Mouse (Mus musculus) hindlimb bud, embryonic 11.5 days (tissue): Measurements from ENCODE around the gene Zfp319.
A peak's percentile ranks its signal among the peaks of the same experiment; 100 is the strongest.
"Not testable (repeated sequence)": the region's sequence is repeated elsewhere in the genome, so short reads cannot be mapped to it uniquely, and the experiment has no call there.

Experiments
- DNase-seq: peaks from one replicate; pipeline ENCODE4 v3.0.0-alpha.2; 2012; ENCODE audit warnings: low read depth, low spot score; ENCODE audit errors: extremely low spot score

Zfp319 gene

DNA sequence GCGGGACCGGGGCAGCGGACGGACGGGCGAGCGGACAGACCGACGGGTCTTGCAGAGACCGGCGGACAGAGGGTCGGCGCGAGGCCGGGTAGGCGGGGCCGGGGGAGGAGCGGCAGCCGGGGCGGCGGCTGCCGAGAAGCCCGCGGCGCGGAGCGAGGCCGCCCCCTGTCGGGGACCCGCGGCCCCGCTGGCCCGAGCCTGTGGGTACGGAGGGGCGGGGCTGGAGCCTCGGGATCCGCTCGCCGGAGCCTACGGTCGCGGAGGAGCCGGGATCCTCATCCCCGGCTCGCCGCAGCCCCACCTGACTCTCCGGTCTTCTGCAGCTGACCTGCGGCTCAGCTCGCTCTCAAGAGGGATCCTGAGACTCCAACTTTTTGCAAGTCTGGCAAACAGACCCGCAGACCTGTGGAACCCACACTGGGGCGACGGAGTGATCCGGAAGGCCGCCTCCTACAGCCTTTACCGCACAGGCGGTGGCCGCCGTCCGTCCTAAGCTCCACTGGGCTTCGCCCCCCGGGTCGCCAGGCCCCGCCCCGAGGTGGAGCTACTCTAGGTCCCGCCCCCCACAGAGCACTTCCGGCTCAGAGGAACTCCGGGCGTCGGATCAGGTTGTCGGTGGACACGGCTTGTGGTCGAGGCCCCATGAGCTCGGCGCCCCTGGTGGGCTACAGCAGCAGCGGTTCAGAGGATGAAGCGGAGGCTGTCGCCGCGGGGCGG lies at the start of gene Zfp319, which contains the start of gene Usb1:
Zfp319 (minus strand) TSS at position 231 of the 717 bp plus-strand sequence.
Usb1 (plus strand) TSS at position 565 of the 717 bp plus-strand sequence.
- DNase-seq, result peak; percentile 70

DNA sequence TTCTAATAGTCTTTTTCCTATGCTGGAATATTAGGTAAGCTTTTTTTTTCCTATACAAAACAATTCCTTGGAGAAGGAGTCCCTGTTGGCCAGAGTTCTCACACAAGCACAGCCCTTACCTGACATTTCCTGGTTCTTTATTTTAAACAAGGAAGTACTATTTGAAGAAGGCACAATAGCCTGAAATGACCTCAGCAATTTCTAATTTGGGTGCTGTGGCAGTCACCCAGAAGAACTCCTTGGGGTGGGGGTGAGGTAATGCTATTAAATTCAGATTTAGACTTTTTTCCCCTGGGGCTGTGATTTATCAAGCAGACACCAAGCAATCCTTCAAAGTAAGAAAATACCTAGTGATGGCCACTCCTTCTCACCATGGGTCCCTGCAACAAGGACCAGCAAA lies 49.2 kb upstream of the Zfp319 start:
- DNase-seq, result no peak

DNA sequence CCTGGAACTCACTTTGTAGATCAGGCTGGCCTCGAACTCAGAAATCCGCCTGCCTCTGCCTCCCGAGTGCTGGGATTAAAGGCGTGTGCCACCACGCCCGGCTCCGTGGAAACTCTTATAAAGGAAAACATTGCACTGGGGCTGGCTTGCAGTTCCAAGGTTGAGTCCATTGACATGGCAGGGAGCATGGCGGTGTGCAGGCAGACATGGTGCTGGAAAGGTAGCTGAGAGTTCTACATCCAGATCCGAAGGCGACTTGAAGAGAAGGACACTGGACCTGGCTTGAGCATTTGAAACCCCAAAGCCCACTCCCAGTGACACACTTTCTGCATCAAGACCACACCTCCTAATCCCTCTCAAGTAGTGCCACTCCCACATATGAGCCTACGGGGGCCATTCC lies 47.2 kb upstream of the Zfp319 start:
- not testable (repeated sequence) for DNase-seq

DNA sequence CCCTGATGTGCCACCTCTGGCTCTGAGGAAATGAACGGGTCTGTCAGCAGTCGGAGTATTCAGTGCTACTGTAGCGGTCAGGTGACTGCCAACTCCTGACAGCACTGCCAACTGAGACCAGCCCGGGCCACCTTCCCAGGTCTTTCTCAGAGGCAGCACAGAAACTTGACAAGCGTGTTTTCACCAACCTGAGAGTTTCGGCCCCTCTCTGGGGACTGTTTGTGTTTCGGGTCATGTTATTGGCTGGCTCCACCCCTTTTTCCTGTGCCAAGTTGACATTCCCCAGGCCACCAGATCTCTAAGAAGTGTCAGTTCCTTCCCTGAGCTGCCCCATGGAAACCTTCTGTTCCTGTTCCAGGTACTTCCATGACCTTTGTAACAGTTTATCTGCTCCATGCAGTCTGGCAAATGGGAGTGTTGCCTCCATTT lies 46.1 kb upstream of the Zfp319 start:
- no peak for DNase-seq

DNA sequence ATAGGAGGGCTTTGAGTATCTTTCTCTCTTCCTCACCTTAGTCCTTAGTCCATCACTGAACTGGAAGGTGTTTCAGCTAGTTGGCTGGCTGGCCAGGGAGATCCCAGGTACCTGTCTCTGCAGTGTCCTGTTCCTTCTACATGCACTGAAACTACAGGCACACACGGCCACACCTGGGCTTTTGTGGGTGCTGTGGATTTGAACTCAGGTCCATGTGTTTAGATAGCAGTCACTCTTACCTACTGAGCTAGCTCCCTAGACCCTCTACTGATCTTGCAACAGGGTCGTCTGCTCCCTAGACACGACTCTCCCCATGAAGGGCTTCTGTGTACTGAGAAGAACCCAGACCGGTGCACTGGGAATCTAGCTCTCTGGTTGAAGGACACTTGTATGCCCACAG lies 45.4 kb upstream of the Zfp319 start:
- DNase-seq, result no peak

DNA sequence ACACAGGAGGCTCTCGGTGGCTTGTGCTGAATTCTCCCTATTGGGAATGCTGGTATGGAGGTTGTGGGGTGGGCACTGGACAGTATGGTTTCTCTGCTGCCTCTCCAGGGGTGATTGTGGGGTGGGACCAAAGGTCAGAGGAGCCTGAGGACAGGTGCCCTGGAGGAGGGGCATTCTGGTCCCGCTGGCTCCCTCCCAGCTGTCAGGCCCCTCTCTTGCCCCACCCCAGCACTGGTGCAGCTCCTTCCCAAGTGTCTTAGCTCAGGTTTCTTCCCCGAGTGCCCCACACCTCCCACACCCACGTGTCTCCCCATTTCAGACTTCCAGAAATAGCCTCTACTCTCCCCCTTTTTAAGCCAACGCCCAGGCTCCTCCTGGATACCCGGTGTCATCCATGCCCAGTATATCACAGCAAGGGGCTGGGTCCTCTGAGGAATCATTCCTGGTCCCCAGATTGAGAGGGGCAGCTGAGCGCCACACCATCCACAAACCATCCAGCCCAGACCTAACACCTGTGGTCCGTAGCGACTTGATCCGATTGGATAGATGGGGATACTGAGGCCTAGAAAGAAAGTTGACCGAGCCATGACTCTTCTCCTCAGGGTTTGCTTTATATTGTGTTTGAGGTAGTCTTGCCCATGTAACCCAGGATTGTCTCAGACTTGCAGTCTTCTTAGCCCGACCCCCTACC lies 44.7 kb upstream of the Zfp319 start:
- no peak for DNase-seq

DNA sequence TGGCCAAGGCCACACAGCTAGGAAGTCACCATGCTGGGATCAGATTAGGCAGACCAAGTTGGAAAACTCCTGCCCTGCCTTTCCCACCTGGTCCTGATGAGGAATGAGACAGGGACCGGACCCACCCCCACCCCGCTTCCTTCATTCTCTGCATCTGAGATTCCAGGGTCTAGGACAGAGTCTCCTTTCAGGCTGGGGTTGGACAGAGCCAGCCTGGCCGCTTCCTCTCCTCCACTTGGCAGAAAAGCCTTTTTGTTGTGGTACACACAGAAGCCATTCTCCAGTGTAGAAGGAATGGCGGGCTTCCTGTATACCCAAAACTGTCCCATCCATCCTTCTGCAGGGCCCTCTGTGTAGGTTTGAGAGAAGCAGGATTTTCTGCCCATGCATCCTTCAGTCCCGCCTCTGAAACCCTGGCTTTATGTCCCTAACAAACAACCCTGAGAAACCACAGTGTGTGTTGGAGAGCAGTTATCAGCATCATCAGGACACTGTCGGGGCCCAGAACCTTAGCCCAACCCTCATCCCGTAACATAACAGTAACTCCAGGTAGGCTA lies 43.7 kb upstream of the Zfp319 start:
- DNase-seq, result no peak

DNA sequence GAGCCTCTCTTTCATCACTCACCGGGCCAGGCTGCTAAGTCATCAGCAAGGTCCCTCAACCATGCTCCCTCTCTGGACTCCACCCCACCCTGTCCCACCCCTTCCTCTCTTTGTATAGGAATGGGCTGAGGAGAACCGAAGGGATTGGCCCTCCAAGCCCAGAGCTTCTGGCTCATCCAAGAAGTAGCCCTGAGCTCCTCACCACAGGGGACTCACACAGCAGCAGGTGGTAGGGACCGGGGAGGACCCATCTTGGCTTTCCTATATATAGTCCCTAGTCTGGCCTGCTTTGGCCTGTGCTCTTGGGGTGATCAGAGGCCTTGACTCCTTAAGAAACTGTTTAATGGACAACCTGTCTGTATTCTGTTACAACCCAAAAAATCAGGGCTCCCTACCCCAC lies 42.7 kb upstream of the Zfp319 start:
- DNase-seq, result no peak

DNA sequence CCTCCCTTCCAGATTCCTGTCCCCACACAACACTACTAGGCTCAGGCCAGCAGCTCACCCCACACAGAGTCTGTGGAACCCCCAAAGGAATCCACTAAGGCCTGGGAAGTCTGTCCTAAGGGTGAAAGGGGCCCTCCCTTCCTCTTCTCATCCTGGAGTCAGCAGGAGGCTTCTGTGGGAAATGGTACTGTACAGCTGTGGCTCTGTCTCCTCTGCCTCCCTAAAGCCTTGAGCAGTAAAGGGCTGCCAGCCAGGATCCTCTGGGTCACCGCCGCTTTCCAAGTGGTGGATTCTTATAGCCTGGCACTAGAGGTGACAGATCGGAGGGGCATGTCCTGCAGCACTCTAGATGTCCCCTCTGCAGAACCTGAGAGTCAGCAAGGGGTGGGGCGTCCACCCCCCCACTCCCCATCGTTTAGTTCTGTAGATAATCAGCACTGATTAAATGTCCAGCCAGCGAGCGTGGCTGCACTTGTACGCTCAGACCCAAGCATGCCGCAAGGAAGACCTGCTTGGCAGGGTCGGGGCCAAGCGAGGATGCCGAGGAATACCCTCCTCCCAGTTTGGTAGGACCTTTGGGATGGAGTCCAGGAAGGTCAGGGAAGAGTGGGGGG lies 41.7 kb upstream of the Zfp319 start:
- DNase-seq, result no peak

DNA sequence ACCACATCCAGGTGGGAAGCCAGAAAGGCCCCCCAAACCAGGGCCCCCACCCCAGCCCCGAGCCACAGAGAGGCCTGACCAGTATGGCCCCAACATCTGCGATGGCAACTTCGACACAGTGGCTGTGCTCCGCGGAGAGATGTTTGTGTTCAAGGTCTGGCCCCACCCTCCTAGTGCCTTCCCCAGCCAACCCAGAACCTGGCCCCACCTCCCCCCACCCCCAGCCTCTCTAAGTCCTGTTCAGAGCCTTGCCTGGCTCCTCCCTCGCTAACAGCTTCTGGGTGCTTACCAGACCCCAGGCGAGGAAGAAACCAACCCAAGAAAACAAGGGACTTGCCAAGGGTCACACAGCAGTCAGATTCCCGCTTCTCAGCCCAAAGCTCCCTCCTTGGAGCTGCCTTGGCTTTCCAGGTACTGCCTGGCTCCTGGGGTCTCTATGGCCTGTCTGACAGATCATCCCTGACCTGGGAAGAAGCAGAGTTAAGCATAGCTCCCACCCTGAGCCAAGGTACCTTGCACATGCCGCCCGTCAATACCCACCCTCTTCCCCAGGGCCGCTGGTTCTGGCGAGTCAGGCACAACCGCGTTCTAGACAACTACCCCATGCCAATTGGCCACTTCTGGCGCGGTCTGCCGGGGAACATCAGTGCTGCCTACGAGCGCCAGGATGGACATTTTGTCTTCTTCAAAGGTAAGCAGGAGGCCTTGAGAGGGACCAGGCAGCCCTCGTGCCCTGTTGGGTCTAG lies 38.0 kb upstream of the Zfp319 start:
- DNase-seq, result no peak

DNA sequence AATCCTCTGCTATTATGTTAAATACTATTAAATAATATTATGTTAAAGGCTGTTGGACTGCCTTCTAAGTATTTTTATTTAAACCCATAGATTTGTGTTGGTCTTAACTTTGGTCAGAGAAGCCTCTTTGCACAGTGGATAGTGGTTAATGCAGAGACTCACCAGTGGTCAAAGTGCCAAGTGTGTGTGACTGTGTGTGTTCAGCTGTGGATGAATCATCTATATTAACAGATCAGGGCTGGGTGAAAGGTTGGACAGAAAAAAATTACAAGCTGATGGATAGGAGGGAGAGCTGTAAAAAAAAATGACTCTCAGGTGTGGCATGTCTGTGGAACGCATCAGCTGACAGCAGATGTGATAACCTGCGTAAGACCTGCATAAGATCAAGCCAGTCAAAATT lies 32.1 kb upstream of the Zfp319 start:
- no peak for DNase-seq

DNA sequence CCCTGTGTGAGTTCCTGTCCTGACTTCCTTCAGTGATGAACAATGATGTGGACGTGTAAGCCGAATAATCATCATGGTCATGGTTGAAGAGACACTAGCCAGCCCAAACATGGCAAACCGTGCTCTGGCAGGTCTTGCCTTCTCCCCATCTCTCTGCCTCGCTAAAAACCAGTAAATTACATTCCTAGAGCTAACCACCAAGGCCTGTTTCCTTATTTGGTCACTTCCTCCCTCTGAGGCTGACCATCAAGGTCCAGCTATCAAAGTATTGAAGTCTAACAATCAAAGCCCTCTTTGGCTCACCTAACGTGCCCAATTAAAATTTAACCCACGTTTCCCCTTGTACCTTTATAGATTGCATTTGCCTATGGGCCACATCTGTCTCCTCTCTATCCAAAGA lies 30.5 kb upstream of the Zfp319 start:
- DNase-seq, result no peak

DNA sequence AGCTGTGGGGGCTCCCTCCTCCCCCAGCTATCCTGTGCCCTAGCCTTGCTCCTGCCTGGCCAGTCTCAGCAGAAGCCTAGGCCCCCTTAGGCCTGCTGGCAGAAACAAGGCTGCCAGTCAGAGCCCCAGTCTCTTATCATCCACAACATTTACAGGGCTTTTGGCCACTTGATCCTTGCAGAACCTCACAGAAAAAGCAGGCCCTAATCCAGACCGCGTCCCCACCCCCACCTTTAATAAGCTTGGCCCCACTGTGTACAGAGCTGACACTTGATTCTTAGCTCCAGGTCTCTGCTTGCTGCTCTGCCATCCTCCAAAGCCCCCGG lies 29.2 kb upstream of the Zfp319 start:
- DNase-seq, result no peak

DNA sequence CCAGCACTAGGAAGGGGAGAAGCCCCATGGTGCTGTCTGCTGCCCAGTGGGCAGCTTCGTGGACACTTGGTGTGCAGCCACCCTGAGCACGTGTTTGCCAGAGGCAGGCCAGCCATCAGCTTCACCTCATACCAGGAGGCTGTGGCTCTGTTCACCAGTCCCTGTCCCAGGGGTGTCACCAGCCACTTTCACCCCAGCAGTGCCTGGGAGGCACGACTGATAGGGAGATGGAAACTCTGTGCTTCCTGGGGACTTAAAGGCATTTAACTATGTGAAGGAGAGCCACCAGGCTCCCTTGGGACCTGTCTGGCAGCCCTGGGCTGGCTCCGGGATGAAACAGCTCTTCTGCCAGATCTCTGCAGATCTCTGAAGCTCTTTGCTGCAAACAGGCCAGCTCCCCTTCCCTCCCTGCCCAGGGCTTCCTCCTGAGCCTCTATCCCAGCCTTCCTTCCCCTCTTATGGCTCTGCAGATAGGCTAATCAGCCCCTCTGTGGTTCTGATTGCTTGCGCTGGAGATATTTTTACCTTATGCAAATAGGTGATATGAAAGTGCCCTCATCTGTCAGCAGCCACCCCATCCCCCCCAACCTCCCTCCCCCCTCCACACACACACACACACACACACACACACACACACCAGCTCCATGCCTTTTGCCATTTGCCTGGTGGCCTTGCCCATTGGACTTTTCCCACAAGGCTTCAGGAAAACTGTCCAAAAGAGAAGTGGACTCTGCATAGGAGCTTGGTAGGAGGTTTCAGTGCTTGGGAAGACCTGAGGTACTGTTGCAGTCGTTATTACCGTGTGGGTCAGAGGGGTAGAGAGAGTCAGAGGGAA lies 28.6 kb upstream of the Zfp319 start:
- no peak for DNase-seq

DNA sequence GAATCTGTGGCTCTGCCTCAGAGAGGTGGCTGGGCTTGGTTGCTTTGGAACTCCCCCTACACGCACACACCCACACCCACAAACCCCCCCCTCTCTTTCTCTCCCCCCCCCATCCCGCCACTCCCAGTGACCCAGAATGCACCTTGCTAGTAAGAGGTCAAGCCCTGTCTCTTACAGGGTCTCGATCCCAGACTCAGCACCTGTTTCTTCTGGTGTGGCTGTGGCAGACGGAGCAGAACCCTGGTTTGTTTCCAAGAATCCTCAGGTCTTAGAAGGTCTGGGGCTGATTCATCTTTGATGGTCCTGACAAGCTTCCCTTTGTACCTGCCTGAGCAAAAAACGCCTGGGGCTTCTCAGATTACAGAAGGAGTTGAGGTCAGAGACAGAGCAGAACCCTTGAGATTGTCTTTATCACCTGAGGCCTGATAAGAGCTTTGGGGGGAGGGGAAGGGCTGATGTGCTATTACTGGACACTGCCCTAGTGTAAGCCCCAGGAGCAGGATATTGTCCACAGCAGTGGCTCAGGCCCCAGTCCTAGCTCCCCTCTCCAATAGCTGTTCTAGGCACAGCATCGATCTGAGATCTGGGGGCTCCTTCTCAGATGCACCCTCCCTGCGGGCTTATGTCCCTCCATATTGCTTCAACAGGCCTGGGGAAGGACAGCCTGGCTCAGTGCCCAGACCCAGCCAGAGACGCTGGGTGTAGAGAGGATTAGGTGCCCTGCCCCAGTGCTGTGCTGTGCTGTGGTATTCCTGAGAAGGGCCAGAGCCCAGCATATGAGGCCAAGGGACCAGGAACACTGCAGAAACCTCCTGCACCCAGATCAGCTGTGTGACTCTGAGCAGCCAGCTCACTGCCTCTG lies 27.0 kb upstream of the Zfp319 start:
- DNase-seq, result no peak

DNA sequence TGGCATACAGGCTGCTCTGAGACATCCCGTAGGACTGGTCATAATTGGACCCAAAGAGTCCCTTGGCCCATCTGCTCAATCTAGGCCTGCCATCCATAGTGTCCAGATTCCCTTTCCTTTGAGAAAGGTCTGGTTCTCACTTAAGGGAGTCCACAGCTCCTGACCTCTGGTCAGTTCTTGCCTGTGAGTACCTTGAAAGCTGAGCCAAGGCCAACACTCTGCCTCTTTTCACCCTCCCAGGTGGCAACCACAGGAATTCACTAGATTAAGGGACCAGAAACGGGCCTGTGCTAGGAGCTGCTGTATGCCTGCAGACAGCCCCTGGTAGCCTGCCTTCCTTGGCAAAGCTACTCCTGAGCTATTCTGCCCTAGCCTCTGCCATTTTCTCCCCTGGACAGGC lies 22.9 kb upstream of the Zfp319 start:
- no peak for DNase-seq

DNA sequence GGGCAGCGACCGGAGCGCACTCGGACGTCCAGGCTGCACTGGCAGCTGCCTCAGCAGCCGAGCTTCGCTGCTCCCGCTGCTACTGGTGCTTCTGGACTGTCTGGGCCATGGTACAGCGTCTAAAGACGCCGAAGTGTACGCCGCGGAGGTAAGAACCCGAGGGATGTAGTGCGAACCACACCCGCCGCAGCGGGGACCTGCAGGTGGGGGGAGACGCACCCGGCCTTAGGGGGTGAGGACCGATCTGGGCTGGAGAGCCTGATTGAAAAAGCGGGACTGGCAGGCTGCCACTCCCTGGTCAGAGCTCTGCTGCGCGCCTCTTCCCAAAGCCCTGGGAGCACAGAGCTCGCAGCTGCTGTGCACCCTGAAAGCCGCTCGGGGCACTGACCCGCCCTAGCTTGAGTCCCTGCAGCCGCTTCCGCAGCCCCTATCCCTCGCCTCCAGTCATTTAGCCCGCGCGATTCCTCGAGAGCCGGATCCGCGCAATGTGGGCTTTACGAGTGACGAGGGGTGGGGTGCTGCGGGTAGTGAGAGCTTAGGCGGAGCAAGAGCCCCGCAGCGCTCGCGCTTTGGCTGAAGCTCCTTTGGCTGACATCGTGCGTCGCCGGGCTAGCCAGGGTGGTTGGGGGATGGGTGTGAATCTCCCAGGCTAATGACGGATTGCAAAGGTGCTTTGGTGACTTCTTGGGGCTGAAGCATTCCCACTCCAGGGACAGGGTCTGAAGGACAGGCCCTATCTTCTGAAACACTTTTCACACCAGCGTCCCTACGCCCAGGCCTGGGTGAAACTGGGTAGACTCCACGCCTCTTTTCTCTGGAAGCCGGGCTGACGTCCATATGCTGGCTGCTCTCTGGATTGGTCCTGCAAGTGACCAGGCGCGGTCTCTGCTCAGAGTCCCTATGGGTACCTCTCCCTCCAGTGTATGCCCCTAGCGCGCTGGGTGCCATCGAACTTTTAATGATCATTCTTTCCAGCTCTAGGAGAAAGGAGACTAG lies 21.4 kb upstream of the Zfp319 start:
- DNase-seq, result no peak

DNA sequence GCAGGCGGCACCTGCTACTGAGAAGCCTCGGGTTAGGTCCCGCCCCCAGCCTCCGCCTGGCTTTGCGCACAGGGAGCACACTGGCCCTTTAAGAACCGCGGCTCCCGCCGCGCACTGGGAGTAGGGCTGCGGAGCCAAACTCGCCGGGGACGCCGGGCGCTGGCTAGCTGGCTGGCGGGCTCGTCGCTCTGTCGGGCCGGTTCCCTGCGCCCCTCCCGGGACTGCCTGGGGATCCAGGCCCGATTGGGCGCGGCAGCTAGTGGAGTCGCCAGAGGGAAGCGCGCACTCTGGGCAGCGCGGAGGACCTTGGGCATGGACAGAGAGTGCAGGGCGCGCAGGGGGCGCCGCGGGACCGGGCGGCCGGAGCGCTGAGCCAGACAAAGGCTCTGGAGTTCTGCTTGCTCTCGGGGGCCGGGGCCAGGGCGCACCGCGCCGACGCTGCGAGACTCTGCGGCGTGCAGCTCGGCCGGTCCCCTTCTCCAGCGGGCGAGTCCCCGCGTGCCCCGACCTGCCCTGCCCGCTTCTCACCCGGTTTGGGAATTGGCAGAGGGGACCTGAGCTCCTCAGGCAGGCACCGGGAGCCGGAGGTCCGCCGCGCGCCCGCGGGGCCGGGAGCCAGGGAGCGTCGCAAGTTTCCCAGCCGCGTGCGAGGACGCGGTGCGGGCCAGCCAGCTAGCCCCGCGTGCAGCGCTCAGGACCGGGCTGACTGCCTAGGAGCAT lies 20.6 kb upstream of the Zfp319 start, which contains the start of gene Mmp15:
Mmp15 (plus strand) TSS at position 118 of the 720 bp plus-strand sequence.
- peak; percentile 22 for DNase-seq
